Mouse (Mus musculus) hindbrain, embryonic 16.5 days (tissue): Measurements from ENCODE around the gene Pdcd2. TPM values are rescaled to one million over a fixed set of nuclear protein-coding genes. Genes with fewer than 3 reads are reported as not detected.
A peak's percentile ranks its signal among the peaks of the same experiment; 100 is the strongest.

Experiments used
- ATAC-seq: fragments of 200-750 bp; cut with Nextera tagmentation; 2 replicates; pipeline ENCODE4 v1.8.0; 2017; ENCODE audit warnings: moderate TSS enrichment, moderate library complexity
- H3K27ac ChIP-seq: fragments of 300-500 bp; sonication (generic); 2 replicates; pipeline ENCODE4 v1.5.1; 2014; ENCODE audit warnings: low read depth, mild to moderate bottlenecking, control low read depth, low read length, moderate library complexity
- H3K27me3 ChIP-seq: fragments of 300-500 bp; sonication (generic); replicated peaks from 2 replicates; pipeline ENCODE4 v1.6.1; 2014; ENCODE audit warnings: low read length; ENCODE audit not compliant: control insufficient read depth, insufficient read depth
- H3K36me3 ChIP-seq: fragments of 300-500 bp; sonication (generic); 2 replicates; pipeline ENCODE4 v1.6.1; 2014; ENCODE audit warnings: mild to moderate bottlenecking, low read length, moderate library complexity, mixed read lengths; ENCODE audit not compliant: control insufficient read depth, insufficient read depth
- H3K4me1 ChIP-seq: fragments of 300-500 bp; sonication (generic); 2 replicates; pipeline ENCODE4 v1.6.1; 2014; ENCODE audit warnings: low read depth, low read length; ENCODE audit not compliant: control insufficient read depth, insufficient read depth
- H3K4me2 ChIP-seq: fragments of 300-500 bp; sonication (generic); 2 replicates; pipeline ENCODE4 v1.6.1; 2014; ENCODE audit warnings: mild to moderate bottlenecking, low read length, control low read depth, moderate library complexity
- H3K4me3 ChIP-seq: fragments of 300-500 bp; sonication (generic); 2 replicates; pipeline ENCODE4 v1.5.1; 2014; ENCODE audit warnings: mild to moderate bottlenecking, low read length, control low read depth, moderate library complexity
- H3K9ac ChIP-seq: fragments of 300-500 bp; sonication (generic); 2 replicates; pipeline ENCODE4 v1.6.1; 2014; ENCODE audit warnings: low read depth, mild to moderate bottlenecking, control low read depth, low read length, moderate library complexity
- H3K9me3 ChIP-seq: fragments of 300-500 bp; sonication (generic); 2 replicates; pipeline ENCODE4 v1.6.1; 2014; ENCODE audit warnings: mild to moderate bottlenecking, low read length, moderate library complexity; ENCODE audit not compliant: control insufficient read depth
- WGBS: fragments of 180-500 bp; shearing (Covaris S2); extraction: QIAGEN DNeasy Blood & Tissue Kit; methylation state at CpG from one replicate; pipeline ENCODE4 v1.1.7; 2014; 5-methylcytosine and 5-hydroxymethylcytosine counted together
- polyA plus RNA-seq: library from polyadenylated mRNA; unstranded; fragments of >200 nt; fragmentation: Nextera tagmentation; extraction: Ambion mirVana; gene quantifications from 2 replicates; pipeline ENCODE4 v1.2.1, GENCODE M21; 2015

The Pdcd2 gene
- polyA plus RNA-seq, 1 experiment from 2014 or later = 55.0 TPM

- Histone ChIP-seq H3K9ac (no peak overlapping the region), H3K4me3 (no peak overlapping the region), H3K27ac (no peak overlapping the region), H3K4me1 (no peaks in the 10 kb centered on the region), H3K9me3 (no peaks in the 10 kb centered on the region), H3K27me3 (no peaks in the 10 kb centered on the region), H3K36me3 (peaks cover 73% of the 10 kb centered on the region), H3K4me2 (no peak overlapping the region)
- WGBS = 93% methylated on average over 5 of the region's 5 CpGs
- ATAC-seq = peak; percentile 67; the same call in 1 of the 2 replicates
Observed at GRCm38 (mm10) chr17:15518186-15518585, 8.9 kb downstream of the Pdcd2 start.

GRCm38 (mm10) chr17:15517776-15518175 lies 9.3 kb downstream of the Pdcd2 start:
- Histone ChIP-seq H3K4me1 (no peaks in the 10 kb centered on the region), H3K36me3 (peaks cover 72% of the 10 kb centered on the region), H3K4me3 (no peak overlapping the region), H3K9me3 (no peaks in the 10 kb centered on the region), H3K9ac (no peak overlapping the region), H3K27ac (no peak overlapping the region), H3K27me3 (no peaks in the 10 kb centered on the region), H3K4me2 (no peak overlapping the region)
- 65% methylated on average over 5 of the region's 5 CpGs for WGBS
- ATAC-seq = 0 out of 2 replicates have a peak, but pooled peaks have one; percentile 42

GRCm38 (mm10) chr17:15510694-15511093 lies 16.4 kb downstream of the Pdcd2 start:
- no peak overlapping the region for H3K9ac ChIP-seq
- ATAC-seq = no peak
- no peak overlapping the region for H3K4me2 ChIP-seq
- no peak overlapping the region for H3K27ac ChIP-seq
- H3K4me3 ChIP-seq = no peak overlapping the region
- H3K27me3 ChIP-seq = no peaks in the 10 kb centered on the region
- 86% methylated on average over 2 of the region's 2 CpGs for WGBS
- no peaks in the 10 kb centered on the region for H3K4me1 ChIP-seq
- H3K36me3 ChIP-seq = peaks cover 68% of the 10 kb centered on the region
- peaks cover 2% of the 10 kb centered on the region; the same call in 1 of the 2 replicates for H3K9me3 ChIP-seq

- no peaks in the 10 kb centered on the region for H3K27me3 ChIP-seq
- peak within 1 kb of the TSS; percentile 91 for H3K4me3 ChIP-seq
- peaks cover 31% of the 10 kb centered on the region for H3K4me1 ChIP-seq
- H3K9me3 ChIP-seq = no peaks in the 10 kb centered on the region
- H3K4me2 ChIP-seq = peak within 1 kb of the TSS; percentile 86
- WGBS = under 1% methylated on average over 61 of the region's 63 CpGs
- peak within 1 kb of the TSS; percentile 96 for H3K27ac ChIP-seq
- H3K36me3 ChIP-seq = peaks cover 10% of the 10 kb centered on the region
- peak; percentile 93 for ATAC-seq
- H3K9ac ChIP-seq = peak within 1 kb of the TSS; percentile 90
Observed at GRCm38 (mm10) chr17:15499656-15500394, 27.3 kb downstream of the Pdcd2 start, which contains the start of the genes Psmb1 and Tbp. TSS of gene Psmb1 (minus strand) at chr17:15499751. TSS of gene Tbp (plus strand) at chr17:15499888.

GRCm38 (mm10) chr17:15498753-15499113 lies 28.4 kb downstream of the Pdcd2 start:
- WGBS = 47% methylated on average over 7 of the region's 7 CpGs
- no peaks in the 10 kb centered on the region for H3K27me3 ChIP-seq
- ATAC-seq = no peak
- H3K4me2 ChIP-seq = peak overlapping the region; percentile 86
- 0 out of 2 replicates have a peak, but pooled peaks cover 2% of the 10 kb centered on the region for H3K36me3 ChIP-seq
- peak overlapping the region; percentile 96 for H3K27ac ChIP-seq
- peaks cover 31% of the 10 kb centered on the region for H3K4me1 ChIP-seq
- H3K4me3 ChIP-seq = peak overlapping the region; percentile 91
- peak overlapping the region; percentile 90; the same call in 1 of the 2 replicates for H3K9ac ChIP-seq
- no peaks in the 10 kb centered on the region for H3K9me3 ChIP-seq

- H3K27ac ChIP-seq = peak overlapping the region; percentile 96
- H3K4me1 ChIP-seq = peaks cover 31% of the 10 kb centered on the region
- H3K4me2 ChIP-seq = peak overlapping the region; percentile 86
- WGBS = under 1% methylated on average over 49 of the region's 50 CpGs
- H3K9me3 ChIP-seq = no peaks in the 10 kb centered on the region
- H3K27me3 ChIP-seq = no peaks in the 10 kb centered on the region
- ATAC-seq = peak; percentile 96
- no peaks in the 10 kb centered on the region for H3K36me3 ChIP-seq
- peak overlapping the region; percentile 91 for H3K4me3 ChIP-seq
- H3K9ac ChIP-seq = peak overlapping the region; percentile 90
Observed at GRCm38 (mm10) chr17:15497882-15498752, 29.0 kb downstream of the Pdcd2 start.

GRCm38 (mm10) chr17:15490542-15490941 lies 36.6 kb downstream of the Pdcd2 start:
- no peak overlapping the region for H3K27ac ChIP-seq
- no peak overlapping the region for H3K9ac ChIP-seq
- no peak for ATAC-seq
- peaks cover 22% of the 10 kb centered on the region for H3K36me3 ChIP-seq
- no peak overlapping the region for H3K4me3 ChIP-seq
- no peaks in the 10 kb centered on the region for H3K9me3 ChIP-seq
- 95% methylated on average over 7 of the region's 7 CpGs for WGBS
- H3K27me3 ChIP-seq = no peaks in the 10 kb centered on the region
- H3K4me2 ChIP-seq = no peak overlapping the region
- H3K4me1 ChIP-seq = no peaks in the 10 kb centered on the region; the same call in 1 of the 2 replicates

GRCm38 (mm10) chr17:15472671-15473070 lies 54.4 kb downstream of the Pdcd2 start:
- Histone ChIP-seq H3K9me3 (no peaks in the 10 kb centered on the region), H3K4me2 (no peak overlapping the region), H3K27me3 (no peaks in the 10 kb centered on the region), H3K9ac (no peak overlapping the region), H3K27ac (no peak overlapping the region), H3K4me1 (no peaks in the 10 kb centered on the region), H3K36me3 (peaks cover 58% of the 10 kb centered on the region), H3K4me3 (no peak overlapping the region)
- WGBS = 83% methylated on average over 4 of the region's 4 CpGs
- ATAC-seq = no peak
